Mouse (Mus musculus) heart, embryonic 12.5 days (tissue): ENCODE results near the gene Cytip. TPM values are rescaled to one million over a fixed set of nuclear protein-coding genes. Genes with fewer than 3 reads are reported as not detected.
"Not testable (repeated sequence)": the region's sequence is repeated elsewhere in the genome, so short reads cannot be mapped to it uniquely, and the experiment has no call there.

ENCODE experiments used
- ATAC-seq: fragments of 200-750 bp; cut with Nextera tagmentation; 2 replicates; pipeline ENCODE4 v1.8.0; 2017; ENCODE audit warnings: moderate TSS enrichment, moderate library complexity; ENCODE audit not compliant: insufficient number of reproducible peaks, low FRiP score
- H3K27ac ChIP-seq: fragments of 300-500 bp; sonication (generic); 2 replicates; pipeline ENCODE4 v1.5.1; 2016; ENCODE audit warnings: mild to moderate bottlenecking, moderate library complexity; ENCODE audit not compliant: poor library complexity, severe bottlenecking
- H3K27me3 ChIP-seq: fragments of 300-500 bp; sonication (generic); replicated peaks from 2 replicates; pipeline ENCODE4 v1.6.1; 2016; ENCODE audit warnings: mild to moderate bottlenecking, moderate library complexity
- H3K36me3 ChIP-seq: fragments of 300-500 bp; sonication (generic); 2 replicates; pipeline ENCODE4 v1.6.1; 2016; ENCODE audit warnings: mild to moderate bottlenecking, moderate library complexity
- H3K4me1 ChIP-seq: fragments of 300-500 bp; sonication (generic); replicated peaks from 2 replicates; pipeline ENCODE4 v1.6.1; 2016; ENCODE audit warnings: mild to moderate bottlenecking
- H3K4me2 ChIP-seq: fragments of 300-500 bp; sonication (generic); 2 replicates; pipeline ENCODE4 v1.6.1; 2016; ENCODE audit warnings: mild to moderate bottlenecking, moderate library complexity
- H3K4me3 ChIP-seq: fragments of 300-500 bp; sonication (generic); 2 replicates; pipeline ENCODE4 v1.5.1; 2016; ENCODE audit warnings: mild to moderate bottlenecking
- H3K9ac ChIP-seq: fragments of 300-500 bp; sonication (generic); 2 replicates; pipeline ENCODE4 v1.6.1; 2016; ENCODE audit warnings: mild to moderate bottlenecking, moderate library complexity
- H3K9me3 ChIP-seq: fragments of 300-500 bp; sonication (generic); replicated peaks from 2 replicates; pipeline ENCODE4 v1.6.1; 2016; ENCODE audit warnings: mild to moderate bottlenecking, moderate library complexity
- WGBS: fragments of 180-500 bp; shearing (Covaris S2); methylation state at CpG from one replicate; pipeline ENCODE4 v1.1.7; 2016; 5-methylcytosine and 5-hydroxymethylcytosine counted together
- polyA plus RNA-seq: library from polyadenylated mRNA; unstranded; fragments of >200 nt; fragmentation: Nextera tagmentation; extraction: Ambion mirVana; gene quantifications from 2 replicates; pipeline ENCODE4 v1.2.1, GENCODE M21; 2016

The Cytip gene
- polyA plus RNA-seq, 1 experiment from 2014 or later = 0.27 TPM

DNA sequence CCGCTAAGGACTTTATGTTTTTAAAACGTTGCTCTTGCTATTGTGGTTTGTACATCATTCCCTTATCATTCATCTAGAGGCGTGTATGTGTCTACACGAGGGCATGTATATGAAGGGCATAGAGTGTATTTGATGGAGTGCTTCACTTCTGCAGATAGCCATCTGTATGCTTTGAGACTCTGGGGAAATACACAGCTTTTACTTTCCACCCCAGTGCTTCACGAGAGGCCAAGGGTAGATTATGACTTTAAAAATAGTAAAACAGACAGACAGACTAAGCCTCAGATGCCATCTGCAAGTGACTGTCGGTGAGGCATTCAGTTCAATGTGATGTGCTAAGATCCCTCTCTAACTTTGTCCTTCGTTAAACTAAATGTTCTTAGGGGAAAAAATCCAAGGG, 41.6 kb downstream of the Cytip start:
- H3K9ac ChIP-seq = no peak overlapping the region
- H3K4me2 ChIP-seq = no peak overlapping the region
- H3K36me3 ChIP-seq = no peaks in the 10 kb centered on the region
- 0 out of 2 replicates have a peak, but pooled peaks cover 6% of the 10 kb centered on the region for H3K4me1 ChIP-seq
- no peak overlapping the region for H3K4me3 ChIP-seq
- H3K27ac ChIP-seq = no peak overlapping the region
- WGBS = 59% methylated on average over 7 of the region's 7 CpGs
- no peaks in the 10 kb centered on the region for H3K9me3 ChIP-seq
- no peak for ATAC-seq
- H3K27me3 ChIP-seq = no peaks in the 10 kb centered on the region

DNA sequence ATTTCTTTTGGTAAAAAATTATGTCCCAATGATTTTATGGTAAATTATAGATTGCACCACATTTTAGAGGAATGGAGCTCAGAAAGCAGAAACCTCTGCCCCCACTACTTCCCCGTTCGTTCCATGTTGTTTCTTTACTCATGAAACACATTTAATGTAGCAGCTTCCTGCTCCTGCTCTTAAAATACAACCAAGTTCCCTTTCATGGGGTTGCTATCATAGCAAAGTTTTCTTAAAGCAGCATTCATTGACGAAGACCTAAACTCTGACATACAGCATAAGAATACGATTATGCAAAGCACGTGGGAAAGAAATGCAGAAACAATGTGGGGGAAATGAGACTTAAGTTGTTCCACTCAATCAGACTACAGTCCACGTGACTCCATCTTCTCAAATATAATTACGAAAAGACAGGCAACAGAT, 45.3 kb downstream of the Cytip start:
- Histone ChIP-seq H3K4me3 (no peak overlapping the region), H3K27ac (no peak overlapping the region), H3K4me2 (no peak overlapping the region), H3K36me3 (no peaks in the 10 kb centered on the region), H3K4me1 (no peaks in the 10 kb centered on the region), H3K9ac (no peak overlapping the region), H3K27me3 (no peaks in the 10 kb centered on the region), H3K9me3 (no peaks in the 10 kb centered on the region)
- ATAC-seq = no peak
- WGBS = 76% methylated on average over 7 of the region's 7 CpGs

DNA sequence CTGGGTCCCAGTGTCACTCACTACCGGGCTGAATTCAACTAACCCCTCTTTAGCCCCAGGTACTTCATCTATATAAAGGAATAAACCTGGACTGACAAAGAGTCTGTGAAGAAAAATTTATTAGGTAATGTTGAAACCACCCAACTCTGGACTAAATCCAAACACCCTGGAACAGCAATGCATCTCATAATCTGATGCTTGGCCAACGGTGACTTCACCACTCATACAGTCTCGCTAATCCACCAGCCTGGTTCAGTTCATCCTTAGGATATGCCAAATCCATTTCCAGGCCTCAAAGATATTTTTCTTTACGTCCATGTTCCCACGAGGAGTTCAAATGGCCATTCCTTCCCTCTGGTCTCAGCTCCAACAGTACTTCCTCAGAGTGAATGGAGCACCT, 48.8 kb downstream of the Cytip start:
- no peaks in the 10 kb centered on the region for H3K4me1 ChIP-seq
- no peak overlapping the region for H3K4me3 ChIP-seq
- no peak overlapping the region for H3K27ac ChIP-seq
- no peaks in the 10 kb centered on the region for H3K27me3 ChIP-seq
- H3K4me2 ChIP-seq = no peak overlapping the region
- ATAC-seq = no peak
- no peaks in the 10 kb centered on the region for H3K9me3 ChIP-seq
- WGBS = 80% methylated on average over 5 of the region's 5 CpGs
- H3K36me3 ChIP-seq = no peaks in the 10 kb centered on the region
- H3K9ac ChIP-seq = no peak overlapping the region

DNA sequence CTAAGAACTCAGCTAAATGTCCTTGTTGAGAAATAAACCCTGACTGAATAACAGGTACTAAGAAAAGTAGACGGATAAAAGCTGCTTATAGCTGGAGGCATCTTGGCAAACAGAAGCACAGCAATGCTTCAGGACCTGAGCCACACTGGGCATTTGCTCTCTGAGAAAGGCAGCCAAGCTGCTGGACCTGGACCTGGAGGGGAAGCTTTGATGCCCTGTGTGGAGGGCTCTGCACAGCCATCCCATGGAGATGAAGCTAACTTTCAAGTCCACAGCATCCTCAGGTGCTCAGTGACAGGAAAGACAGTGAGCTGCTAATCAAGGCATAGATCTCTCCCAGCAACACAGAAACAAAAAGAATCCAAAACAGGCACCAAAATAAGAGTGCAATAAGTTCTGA, 54.8 kb downstream of the Cytip start:
- Histone ChIP-seq H3K4me2 (no peak overlapping the region), H3K27ac (no peak overlapping the region), H3K4me3 (no peak overlapping the region), H3K9me3 (no peaks in the 10 kb centered on the region), H3K4me1 (no peaks in the 10 kb centered on the region), H3K36me3 (no peaks in the 10 kb centered on the region), H3K9ac (no peak overlapping the region), H3K27me3 (no peaks in the 10 kb centered on the region)
- WGBS = 73% methylated on average over 1 of the region's 1 CpGs
- ATAC-seq = no peak

DNA sequence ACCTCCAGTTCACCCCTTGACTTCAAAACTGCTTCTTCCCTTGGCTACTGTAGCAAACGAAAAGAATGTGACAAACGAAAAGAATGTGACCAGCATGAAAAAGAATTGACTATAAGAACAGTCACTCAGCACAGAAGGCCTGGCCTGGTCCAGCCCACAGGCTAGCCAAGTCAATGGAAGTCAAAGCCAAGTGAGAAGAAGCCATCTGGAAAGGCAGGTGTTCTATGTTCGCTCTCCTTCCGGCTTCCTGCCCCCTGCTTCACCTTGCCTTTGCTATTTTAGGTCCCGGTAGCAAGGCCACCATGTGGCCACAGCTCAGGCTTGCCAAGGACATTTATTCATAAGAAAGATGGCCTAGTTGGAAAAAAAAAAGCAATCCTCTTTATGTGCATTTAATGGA, 56.7 kb downstream of the Cytip start:
- WGBS = 80% methylated on average over 5 of the region's 5 CpGs
- Histone ChIP-seq H3K4me2 (no peak overlapping the region), H3K27me3 (no peaks in the 10 kb centered on the region), H3K9me3 (no peaks in the 10 kb centered on the region), H3K36me3 (no peaks in the 10 kb centered on the region), H3K9ac (no peak overlapping the region), H3K27ac (no peak overlapping the region), H3K4me1 (no peaks in the 10 kb centered on the region), H3K4me3 (no peak overlapping the region)
- ATAC-seq = no peak

DNA sequence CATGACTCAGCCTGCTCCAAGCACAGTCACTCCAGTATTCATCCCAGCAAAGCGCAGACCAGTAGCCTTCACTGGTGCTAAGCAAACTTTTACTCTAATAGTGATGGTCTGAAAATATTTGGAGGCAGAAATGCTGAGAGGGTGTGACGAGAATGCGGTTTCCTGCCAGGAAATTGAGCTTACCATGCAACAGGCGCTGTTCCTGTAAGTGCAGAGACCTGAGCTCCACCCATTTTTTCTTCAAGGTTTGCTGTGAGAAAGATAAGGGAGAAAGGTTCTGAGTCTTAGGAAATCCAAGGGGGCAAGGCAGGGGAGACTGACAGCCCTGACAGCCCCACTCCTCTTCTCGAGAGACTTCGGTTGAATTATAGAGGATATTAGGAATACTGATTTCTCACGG, 57.7 kb downstream of the Cytip start:
- H3K4me1 ChIP-seq = no peaks in the 10 kb centered on the region
- 67% methylated on average over 7 of the region's 7 CpGs for WGBS
- no peak overlapping the region for H3K9ac ChIP-seq
- H3K4me2 ChIP-seq = no peak overlapping the region
- H3K27ac ChIP-seq = no peak overlapping the region
- H3K27me3 ChIP-seq = no peaks in the 10 kb centered on the region
- no peaks in the 10 kb centered on the region for H3K9me3 ChIP-seq
- H3K4me3 ChIP-seq = no peak overlapping the region
- ATAC-seq = no peak
- no peaks in the 10 kb centered on the region for H3K36me3 ChIP-seq

DNA sequence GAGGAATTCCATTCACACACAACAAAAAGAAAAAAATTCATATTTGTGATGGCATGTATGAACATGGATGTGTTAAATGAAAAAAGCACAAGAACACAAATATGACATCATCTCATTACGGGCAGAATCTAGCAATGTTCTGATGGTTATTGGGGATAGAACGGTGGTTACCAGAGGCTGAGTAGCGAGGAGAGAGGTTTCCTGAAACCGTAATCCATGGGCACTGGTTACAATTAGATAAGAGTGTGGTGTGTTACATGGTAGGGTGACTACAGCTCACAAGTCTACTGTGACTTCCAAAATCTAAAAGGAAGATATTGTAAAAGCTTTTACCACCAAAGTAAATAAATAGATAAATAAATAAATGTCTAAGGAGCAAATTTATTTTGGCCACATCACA, 58.8 kb downstream of the Cytip start:
- H3K9ac ChIP-seq = no peak overlapping the region
- H3K27me3 ChIP-seq = no peaks in the 10 kb centered on the region
- no peak for ATAC-seq
- no peaks in the 10 kb centered on the region for H3K36me3 ChIP-seq
- H3K4me2 ChIP-seq = no peak overlapping the region
- H3K4me3 ChIP-seq = no peak overlapping the region
- 81% methylated on average over 4 of the region's 4 CpGs for WGBS
- H3K4me1 ChIP-seq = no peaks in the 10 kb centered on the region
- H3K9me3 ChIP-seq = no peaks in the 10 kb centered on the region
- H3K27ac ChIP-seq = no peak overlapping the region

DNA sequence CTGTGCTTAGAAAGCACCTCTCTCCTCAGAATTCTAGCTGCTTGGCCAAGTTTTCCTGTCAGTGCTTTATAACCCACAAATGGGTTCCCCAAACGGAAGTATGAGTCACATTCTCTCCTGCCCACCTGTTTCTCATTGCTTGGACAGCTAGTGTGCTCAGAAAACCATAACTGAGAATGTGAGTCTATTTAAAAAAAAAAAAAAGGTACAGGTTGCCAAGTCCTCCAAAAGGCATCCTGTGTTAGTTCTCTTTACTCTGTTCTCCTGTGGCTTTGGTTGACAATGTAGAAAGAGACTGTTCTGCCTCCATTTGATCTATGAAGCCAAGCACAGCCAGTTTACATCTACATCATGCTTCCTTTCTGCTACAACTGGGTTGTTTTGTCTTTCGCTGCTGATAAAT, 60.3 kb downstream of the Cytip start:
- WGBS = 58% methylated on average over 2 of the region's 2 CpGs
- ATAC-seq = no peak

DNA sequence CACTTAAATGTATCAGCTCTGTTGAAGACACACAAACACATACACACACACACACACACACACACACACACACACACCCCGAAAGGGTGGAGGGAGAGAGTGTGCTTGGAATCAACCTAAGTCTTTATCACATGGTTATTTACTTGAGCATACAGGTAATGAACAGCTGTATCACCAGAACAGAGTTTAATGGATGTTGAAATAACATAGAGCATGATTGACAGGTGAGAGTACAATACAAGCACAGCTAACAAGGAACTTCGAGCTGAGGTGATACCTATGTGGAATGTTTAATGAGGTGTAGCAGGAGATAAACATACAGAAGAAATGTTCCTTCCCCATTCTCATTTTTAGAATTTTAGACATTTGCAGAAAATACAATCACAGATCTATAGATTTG, 62.7 kb downstream of the Cytip start:
- Histone ChIP-seq H3K9me3 (no peaks in the 10 kb centered on the region), H3K27me3 (no peaks in the 10 kb centered on the region), H3K4me2 (no peak overlapping the region), H3K27ac (no peak overlapping the region), H3K36me3 (no peaks in the 10 kb centered on the region), H3K9ac (no peak overlapping the region), H3K4me3 (no peak overlapping the region), H3K4me1 (no peaks in the 10 kb centered on the region)
- WGBS = 58% methylated on average over 2 of the region's 2 CpGs
- no peak for ATAC-seq

More for the DNA sequence above, 60.3 kb downstream of the Cytip start:
- no peaks in the 10 kb centered on the region for H3K27me3 ChIP-seq
- no peak overlapping the region for H3K27ac ChIP-seq
- no peaks in the 10 kb centered on the region for H3K9me3 ChIP-seq
- no peaks in the 10 kb centered on the region for H3K4me1 ChIP-seq
- no peak overlapping the region for H3K9ac ChIP-seq
- H3K36me3 ChIP-seq = no peaks in the 10 kb centered on the region
- H3K4me3 ChIP-seq = no peak overlapping the region
- H3K4me2 ChIP-seq = no peak overlapping the region

DNA sequence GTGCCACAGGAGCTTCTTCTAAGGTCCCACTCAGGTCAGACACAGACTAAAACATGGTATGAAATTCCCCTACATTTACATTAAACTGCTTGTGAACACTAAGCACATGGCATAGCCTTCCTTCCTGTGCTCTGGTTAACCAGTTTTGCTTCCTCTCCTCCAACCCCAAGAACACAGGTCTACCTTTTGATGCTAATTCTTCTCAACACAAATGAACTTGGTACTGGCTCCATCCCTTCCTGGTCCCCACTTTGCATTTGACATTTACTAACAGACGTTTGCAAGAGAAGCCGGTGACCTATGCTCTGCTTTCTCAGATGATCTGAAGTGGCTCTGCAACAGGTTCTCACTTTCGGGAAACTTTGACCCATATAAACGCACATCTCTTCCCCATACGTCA, 65.4 kb downstream of the Cytip start:
- Histone ChIP-seq H3K4me1 (no peaks in the 10 kb centered on the region), H3K9ac (no peak overlapping the region), H3K36me3 (no peaks in the 10 kb centered on the region), H3K4me2 (no peak overlapping the region), H3K4me3 (no peak overlapping the region), H3K27me3 (no peaks in the 10 kb centered on the region), H3K9me3 (no peaks in the 10 kb centered on the region), H3K27ac (no peak overlapping the region)
- WGBS = 86% methylated on average over 5 of the region's 5 CpGs
- ATAC-seq = no peak

DNA sequence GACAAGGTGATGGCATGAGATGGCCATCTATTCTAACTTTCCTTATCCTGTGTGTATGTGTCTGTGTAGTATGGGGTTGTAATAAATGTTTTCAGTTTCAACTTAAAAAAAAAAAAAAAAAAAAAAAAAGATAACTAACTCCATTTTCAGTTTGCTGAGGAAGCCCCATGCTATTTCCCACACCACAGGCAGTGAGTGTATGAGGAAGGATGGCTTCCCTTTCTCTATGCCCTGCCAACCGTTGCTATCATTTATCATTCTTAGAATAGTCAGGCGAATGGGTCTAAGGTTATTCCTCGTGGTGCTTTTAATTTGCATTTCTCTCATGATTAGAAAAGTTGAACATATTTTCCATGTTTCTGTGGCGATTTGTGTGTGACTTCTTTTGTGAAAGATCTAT, 84.2 kb downstream of the Cytip start:
- no peak for ATAC-seq
- 73% methylated on average over 4 of the region's 4 CpGs for WGBS

DNA sequence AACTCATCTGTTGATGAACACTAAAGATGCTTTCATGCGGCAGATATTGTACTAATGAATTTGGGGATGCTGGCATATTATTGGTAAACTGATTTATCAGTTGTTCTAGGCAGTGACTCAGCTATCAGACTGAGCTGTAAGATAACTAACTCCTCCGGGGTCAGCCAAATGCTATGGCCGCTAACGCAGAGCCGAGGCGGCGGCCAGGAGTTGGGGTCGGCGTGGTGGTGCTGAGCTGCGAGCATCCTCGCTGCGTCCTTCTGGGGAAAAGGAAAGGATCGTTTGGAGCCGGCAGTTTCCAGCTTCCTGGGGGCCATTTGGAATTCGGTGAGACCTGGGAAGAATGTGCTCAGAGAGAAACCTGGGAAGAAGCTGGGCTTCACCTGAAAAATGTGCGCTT, 87.4 kb downstream of the Cytip start:
- not testable (repeated sequence) for H3K4me2 ChIP-seq, H3K27ac ChIP-seq, H3K4me3 ChIP-seq, H3K4me1 ChIP-seq, H3K27me3 ChIP-seq, H3K36me3 ChIP-seq, H3K9me3 ChIP-seq, H3K9ac ChIP-seq, ATAC-seq
- 74% methylated on average over 16 of the region's 16 CpGs for WGBS

More for the DNA sequence above, 84.2 kb downstream of the Cytip start:
- Histone ChIP-seq H3K36me3 (no peaks in the 10 kb centered on the region), H3K4me1 (no peaks in the 10 kb centered on the region), H3K4me3 (no peak overlapping the region), H3K4me2 (no peak overlapping the region), H3K27me3 (no peaks in the 10 kb centered on the region), H3K9me3 (no peaks in the 10 kb centered on the region), H3K9ac (no peak overlapping the region), H3K27ac (no peak overlapping the region)
